Comparison of ENCODE assay signal across 12 mouse cellular contexts in genomic region chr4:139282955-139283417, GRCm38 (mm10). TPM values are rescaled to one million over a fixed set of nuclear protein-coding genes. Genes with fewer than 3 reads are reported as not detected.
DNase-seq lines count a peak whose midpoint lies in the region; ATAC-seq and TF ChIP-seq lines count a peak whose summit lies in the region.
"Had no signal": no experiment of that assay in that cellular context is flagged by ENCODE, and none has a peak within 500 bp of the region (broad histone marks: within the 10 kb centered on the region; RNA-seq: fewer than 3 reads in every experiment).

No protein-coding gene starts in this region.

- peaks cover 28% of the 10 kb centered on the region for H3K36me3 ChIP-seq in neural tube, embryonic 14.5 days (ENCODE audit: control insufficient read depth, insufficient read depth, low read length)

- peak overlapping the region; percentile 1; the same call in 1 of the 2 replicates for H3K27ac ChIP-seq in left cerebral cortex, adult 2 months
- 0 out of 2 replicates have a peak overlapping the region, but pooled peaks have one; percentile 12 for H3K27ac ChIP-seq in neural tube, embryonic 14.5 days (ENCODE audit: low read depth, low read length)
- H3K27ac ChIP-seq: embryonic facial prominence, embryonic 12.5 days had no signal

- no peak overlapping the region for H3K9ac ChIP-seq in neural tube, embryonic 14.5 days (replicated peaks; ENCODE audit: low read depth, low read length)
- H3K9ac ChIP-seq: embryonic facial prominence, embryonic 12.5 days had no signal

- peaks cover 3% of the 10 kb centered on the region; the same call in 1 of the 2 replicates for H3K4me1 ChIP-seq in neural tube, embryonic 14.5 days (ENCODE audit: control insufficient read depth, insufficient read depth, low read length)

- no peak for ATAC-seq in neural tube, embryonic 14.5 days (ENCODE audit: low read depth)
- no peak for ATAC-seq in activated CD4-positive, CD25-positive, alpha-beta regulatory T cell, adult 4 months
- ATAC-seq: inflammation-experienced regulatory T-cells, adult 6 months had no signal

- 18% methylated on average over 6 of the region's 6 CpGs for WGBS in neural tube, embryonic 14.5 days

- no peak overlapping the region for H3K4me2 ChIP-seq in neural tube, embryonic 14.5 days (ENCODE audit: low read depth, low read length)
- H3K4me2 ChIP-seq: embryonic facial prominence, embryonic 12.5 days had no signal

- TF ChIP-seq CTCF in left cerebral cortex, adult 2 months (IDR thresholded peaks at IDR 0.05): no peak

- DNase-seq in left cerebral cortex, adult 2 months (ENCODE audit: extremely low spot score in 1 of 2, low spot score in 2 of 2): no peak
- no peak for DNase-seq in left cerebral cortex, adult 8-10 months (ENCODE audit: low spot score in 2 of 2)
- DNase-seq in cerebellum, adult 9-10 months: peak; percentile 86
- DNase-seq in kidney, adult 9 months: peak; percentile 71
- DNase-seq in thymus, postnatal 36 days: no peak
- DNase-seq in yolk sac, embryonic 10.5 days (ENCODE audit: low spot score): no peak
- DNase-seq: right cerebral cortex, postnatal 4 days had no signal

- no peaks in the 10 kb centered on the region for H3K9me3 ChIP-seq in neural tube, embryonic 14.5 days (ENCODE audit: control insufficient read depth, low read length)
- H3K9me3 ChIP-seq: embryonic facial prominence, embryonic 12.5 days; megakaryocyte, embryonic 14.5 days had no signal

- intact Hi-C loops in left cerebral cortex, adult 2 months (cut with DNase I): loop anchor here (10.0 kb wide), 1 partner anchor 368 kb away; the partner anchor contains the start of gene Otud3

- H3K27me3 ChIP-seq in neural tube, embryonic 14.5 days (ENCODE audit: control insufficient read depth, insufficient read depth, low read length): no peaks in the 10 kb centered on the region
- H3K27me3 ChIP-seq: embryonic facial prominence, embryonic 12.5 days; megakaryocyte, embryonic 14.5 days had no signal

- H3K4me3 ChIP-seq in left cerebral cortex, adult 2 months: no peak overlapping the region
- no peak overlapping the region for H3K4me3 ChIP-seq in neural tube, embryonic 14.5 days (ENCODE audit: low read depth, low read length)
- H3K4me3 ChIP-seq: embryonic facial prominence, embryonic 12.5 days; megakaryocyte, embryonic 14.5 days had no signal

RNA-seq across cellular contexts. Expression of gene Pqlc2, which starts 27.5 kb away (rescaled TPM):
- 10 to 100 TPM; 13.3 to 13.9 TPM for total RNA-seq in left cerebral cortex, adult 2 months (2021)
- total RNA-seq in left cerebral cortex, adult 8-10 months (2022): 10 to 100 TPM; 12.3 to 18.9 (median 14.4) TPM
- polyA plus RNA-seq in neural tube, embryonic 14.5 days (2014; fragmentation: Nextera tagmentation; extraction: Ambion mirVana): 12.7 and 16.2 TPM in 2 replicates
- 1 to 10 TPM; 7.6 to 9.9 TPM for polyA plus RNA-seq in activated CD4-positive, CD25-positive, alpha-beta regulatory T cell, adult 4 months (2017; shearing (Covaris generic))

RNA-seq across cellular contexts. Expression of gene Akr7a5, which starts 27.6 kb away (rescaled TPM):
- 10 to 100 TPM; 27.2 to 27.9 TPM for total RNA-seq in left cerebral cortex, adult 2 months (2021)
- total RNA-seq in left cerebral cortex, adult 8-10 months (2022): 10 to 100 TPM; 20.4 to 29.5 (median 26.9) TPM
- polyA plus RNA-seq in neural tube, embryonic 14.5 days (2014; fragmentation: Nextera tagmentation; extraction: Ambion mirVana): 52.8 and 55.5 TPM in 2 replicates
- 1 to 10 TPM; 7.5 to 8.2 TPM for polyA plus RNA-seq in activated CD4-positive, CD25-positive, alpha-beta regulatory T cell, adult 4 months (2017; shearing (Covaris generic))

Comparison
In these comparisons a context has a peak if more than half of its experiments do, and no peak if none do; other contexts are left out.
1. DNase-seq: peak in cerebellum, adult 9-10 months (single experiment) and kidney, adult 9 months (single experiment); none in left cerebral cortex, adult 2 months (0 of 2), left cerebral cortex, adult 8-10 months (0 of 2), thymus, postnatal 36 days (0 of 2) and yolk sac, embryonic 10.5 days (single experiment).